Mouse (Mus musculus): ENCODE results near the gene Amotl1. TPM values are rescaled to one million over a fixed set of nuclear protein-coding genes. Genes with fewer than 3 reads are reported as not detected.

Amotl1 gene
- polyA plus RNA-seq, 1 experiment from 2014 or later, result 19.1 TPM

DNA sequence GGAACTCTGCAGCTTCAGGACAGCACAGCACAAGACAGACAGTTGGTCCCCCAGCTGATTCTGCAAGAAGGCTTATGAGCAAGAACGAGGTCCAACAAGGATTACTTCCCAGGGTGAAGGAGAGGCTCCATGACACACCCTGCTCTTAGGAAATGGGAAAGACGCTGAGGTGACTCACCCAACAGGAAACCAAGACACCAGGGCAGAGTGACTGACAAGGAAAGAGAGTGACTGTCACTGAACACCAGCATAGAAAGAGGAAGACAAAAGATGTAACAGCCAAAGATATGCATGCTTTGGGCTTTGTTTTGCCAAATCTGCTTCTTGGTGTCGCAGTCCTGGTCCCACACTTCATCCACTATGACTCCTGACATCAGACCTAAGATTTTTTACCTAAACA, 40.5 kb downstream of the Amotl1 start:
- DNase-seq (ENCODE audit: low spot score) (no peak), ATAC-seq (ENCODE audit: insufficient read depth, low FRiP score, low TSS enrichment) (no peak)
- no peaks in the 10 kb centered on the region; the same call in 1 of the 2 replicates for H3K36me3 ChIP-seq (ENCODE audit: control insufficient read depth, insufficient read depth, low read length)

DNA sequence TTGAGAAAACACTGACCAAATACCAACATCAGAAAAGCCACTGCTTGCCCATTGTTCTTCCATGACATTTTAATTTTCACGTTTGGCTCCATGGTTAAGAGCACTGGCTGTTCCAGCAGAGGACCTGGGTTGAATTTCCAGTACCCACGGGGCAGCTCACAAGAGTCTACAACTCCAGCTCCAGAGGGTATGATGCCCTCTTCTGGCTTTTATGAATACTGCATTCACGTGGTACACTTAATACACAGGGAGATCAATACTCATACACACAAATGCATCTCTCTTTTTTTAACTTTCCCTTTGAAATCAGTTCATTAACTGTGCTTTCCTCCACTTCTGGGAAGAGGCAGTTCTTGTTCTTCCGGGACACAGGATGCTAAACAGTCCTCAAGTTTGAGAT, 41.4 kb downstream of the Amotl1 start:
- H3K9me3 ChIP-seq (ENCODE audit: control insufficient read depth, low read length), result no peaks in the 10 kb centered on the region
- H3K27ac ChIP-seq (ENCODE audit: low read depth, low read length), result no peak overlapping the region
- 93% methylated on average over 4 of the region's 4 CpGs for WGBS
- ATAC-seq (ENCODE audit: insufficient read depth, low FRiP score, low TSS enrichment) (no peak), DNase-seq (ENCODE audit: low spot score) (no peak)
- no peaks in the 10 kb centered on the region; the same call in 1 of the 2 replicates for H3K36me3 ChIP-seq (ENCODE audit: control insufficient read depth, insufficient read depth, low read length)
- H3K27me3 ChIP-seq (ENCODE audit: control insufficient read depth, insufficient read depth, low read length), result no peaks in the 10 kb centered on the region
- H3K4me3 ChIP-seq (ENCODE audit: low read depth, low read length), result no peak overlapping the region
- H3K4me2 ChIP-seq (ENCODE audit: low read depth), result no peak overlapping the region
- no peaks in the 10 kb centered on the region; the same call in 1 of the 2 replicates for H3K4me1 ChIP-seq (ENCODE audit: control insufficient read depth, insufficient read depth, low read length)
- no peak overlapping the region for H3K9ac ChIP-seq (ENCODE audit: low read length)

More for the DNA sequence above, 40.5 kb downstream of the Amotl1 start:
- Histone ChIP-seq H3K4me2 (ENCODE audit: low read depth) (no peak overlapping the region), H3K27me3 (ENCODE audit: control insufficient read depth, insufficient read depth, low read length) (no peaks in the 10 kb centered on the region), H3K27ac (ENCODE audit: low read depth, low read length) (no peak overlapping the region), H3K9ac (ENCODE audit: low read length) (no peak overlapping the region), H3K4me3 (ENCODE audit: low read depth, low read length) (no peak overlapping the region), H3K4me1 (ENCODE audit: control insufficient read depth, insufficient read depth, low read length) (no peaks in the 10 kb centered on the region; the same call in 1 of the 2 replicates), H3K9me3 (ENCODE audit: control insufficient read depth, low read length) (no peaks in the 10 kb centered on the region)
- WGBS, result 87% methylated on average over 3 of the region's 3 CpGs

DNA sequence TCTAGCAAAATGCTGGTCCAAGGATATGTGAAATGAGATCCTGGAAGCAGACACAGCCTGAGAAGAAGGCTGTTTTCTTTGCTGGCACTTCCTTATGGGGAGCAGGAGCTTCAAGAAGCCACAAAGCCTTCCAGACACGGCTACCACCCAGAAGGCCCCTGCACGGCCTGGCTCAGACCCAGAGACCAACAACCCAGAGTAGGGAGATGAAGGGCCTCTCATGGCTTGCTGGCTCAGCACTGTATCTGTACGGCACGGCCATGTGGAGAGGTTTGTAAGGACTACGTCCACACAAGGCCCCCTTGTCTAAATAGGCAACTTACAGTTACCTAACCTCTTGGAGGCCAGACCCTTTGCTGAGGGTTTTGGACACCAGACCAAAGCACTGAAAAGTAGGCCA, 45.1 kb downstream of the Amotl1 start:
- no peak overlapping the region for H3K9ac ChIP-seq (ENCODE audit: low read length)
- 89% methylated on average over 5 of the region's 5 CpGs for WGBS
- no peak overlapping the region for H3K4me2 ChIP-seq (ENCODE audit: low read depth)
- no peaks in the 10 kb centered on the region for H3K4me1 ChIP-seq (ENCODE audit: control insufficient read depth, insufficient read depth, low read length)
- peaks cover 4% of the 10 kb centered on the region; the same call in 1 of the 2 replicates for H3K36me3 ChIP-seq (ENCODE audit: control insufficient read depth, insufficient read depth, low read length)
- H3K4me3 ChIP-seq (ENCODE audit: low read depth, low read length), result no peak overlapping the region
- DNase-seq (ENCODE audit: low spot score) (no peak), ATAC-seq (ENCODE audit: insufficient read depth, low FRiP score, low TSS enrichment) (no peak)
- no peaks in the 10 kb centered on the region for H3K27me3 ChIP-seq (ENCODE audit: control insufficient read depth, insufficient read depth, low read length)
- H3K27ac ChIP-seq (ENCODE audit: low read depth, low read length), result no peak overlapping the region
- H3K9me3 ChIP-seq (ENCODE audit: control insufficient read depth, low read length), result no peaks in the 10 kb centered on the region

DNA sequence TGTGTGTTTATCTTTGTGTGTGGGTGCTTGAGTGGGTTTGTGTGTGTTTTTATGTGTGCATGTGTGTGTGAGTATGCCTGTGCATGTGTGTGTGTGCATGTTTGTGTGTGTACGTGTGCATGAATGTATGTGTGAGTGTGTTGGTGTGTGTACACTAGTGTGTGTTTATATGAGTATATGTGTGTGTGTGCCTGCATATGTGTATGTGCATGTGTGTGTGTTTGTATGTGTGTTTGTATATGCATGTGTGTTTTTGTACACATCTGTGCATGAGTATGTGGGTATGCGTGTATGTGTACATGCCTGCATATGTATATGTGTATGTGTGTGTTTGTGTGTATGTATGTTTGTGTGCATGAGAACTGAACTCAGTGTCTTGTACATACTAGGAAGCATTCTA, 46.7 kb downstream of the Amotl1 start:
- Histone ChIP-seq H3K4me1 (ENCODE audit: control insufficient read depth, insufficient read depth, low read length) (no peaks in the 10 kb centered on the region), H3K9ac (ENCODE audit: low read length) (no peak overlapping the region), H3K4me2 (ENCODE audit: low read depth) (no peak overlapping the region), H3K27ac (ENCODE audit: low read depth, low read length) (no peak overlapping the region), H3K27me3 (ENCODE audit: control insufficient read depth, insufficient read depth, low read length) (no peaks in the 10 kb centered on the region), H3K36me3 (ENCODE audit: control insufficient read depth, insufficient read depth, low read length) (peaks cover 4% of the 10 kb centered on the region), H3K4me3 (ENCODE audit: low read depth, low read length) (no peak overlapping the region), H3K9me3 (ENCODE audit: control insufficient read depth, low read length) (no peaks in the 10 kb centered on the region)
- DNase-seq (ENCODE audit: low spot score), result no peak
- WGBS, result 94% methylated on average over 2 of the region's 2 CpGs
- ATAC-seq (ENCODE audit: insufficient read depth, low FRiP score, low TSS enrichment), result no peak

DNA sequence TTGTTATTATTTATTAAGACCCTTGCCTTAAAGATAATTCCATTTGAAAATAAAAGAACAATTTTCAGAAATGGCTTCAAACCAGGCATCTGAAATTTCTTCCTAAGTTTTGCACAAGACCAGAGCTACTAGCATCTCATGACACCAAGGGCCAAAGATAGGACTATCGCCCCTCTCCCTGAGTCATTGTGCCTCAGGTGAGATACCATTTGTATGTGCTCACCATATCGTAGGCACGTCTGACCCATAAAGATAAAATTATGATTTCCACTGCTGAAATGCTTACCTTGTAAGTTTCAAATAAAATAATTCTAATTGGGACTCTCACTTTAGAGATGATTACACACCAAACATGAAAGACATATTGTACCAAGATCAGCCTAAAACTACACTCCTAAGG, 47.4 kb downstream of the Amotl1 start:
- Histone ChIP-seq H3K4me2 (ENCODE audit: low read depth) (no peak overlapping the region), H3K27ac (ENCODE audit: low read depth, low read length) (no peak overlapping the region), H3K4me3 (ENCODE audit: low read depth, low read length) (no peak overlapping the region), H3K36me3 (ENCODE audit: control insufficient read depth, insufficient read depth, low read length) (peaks cover 9% of the 10 kb centered on the region), H3K27me3 (ENCODE audit: control insufficient read depth, insufficient read depth, low read length) (no peaks in the 10 kb centered on the region), H3K9me3 (ENCODE audit: control insufficient read depth, low read length) (no peaks in the 10 kb centered on the region), H3K9ac (ENCODE audit: low read length) (no peak overlapping the region), H3K4me1 (ENCODE audit: control insufficient read depth, insufficient read depth, low read length) (no peaks in the 10 kb centered on the region)
- no peak for DNase-seq (ENCODE audit: low spot score)
- ATAC-seq (ENCODE audit: insufficient read depth, low FRiP score, low TSS enrichment), result no peak
- 96% methylated on average over 3 of the region's 3 CpGs for WGBS

DNA sequence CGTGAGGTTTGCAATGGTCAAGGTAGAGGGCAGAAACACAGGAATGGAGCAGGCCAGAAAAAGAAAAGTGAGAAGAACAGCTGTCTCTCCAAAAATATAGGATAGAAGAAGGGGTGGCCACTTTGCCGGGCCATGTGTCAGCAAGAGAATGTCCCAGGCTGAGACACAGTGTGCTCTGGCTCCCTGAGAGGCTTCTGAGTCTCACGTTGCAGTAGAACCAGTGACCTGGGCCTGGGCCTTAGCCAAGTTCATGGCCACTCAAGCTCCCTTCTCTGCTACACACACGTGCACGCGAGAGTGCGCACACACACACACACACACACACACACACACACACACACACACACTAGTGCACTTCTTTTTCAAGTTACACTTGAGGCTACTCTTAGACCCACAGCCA, 48.0 kb downstream of the Amotl1 start:
- Histone ChIP-seq H3K27me3 (ENCODE audit: control insufficient read depth, insufficient read depth, low read length) (no peaks in the 10 kb centered on the region), H3K4me3 (ENCODE audit: low read depth, low read length) (no peak overlapping the region), H3K36me3 (ENCODE audit: control insufficient read depth, insufficient read depth, low read length) (peaks cover 11% of the 10 kb centered on the region), H3K4me1 (ENCODE audit: control insufficient read depth, insufficient read depth, low read length) (no peaks in the 10 kb centered on the region), H3K27ac (ENCODE audit: low read depth, low read length) (no peak overlapping the region), H3K9ac (ENCODE audit: low read length) (no peak overlapping the region), H3K9me3 (ENCODE audit: control insufficient read depth, low read length) (no peaks in the 10 kb centered on the region), H3K4me2 (ENCODE audit: low read depth) (no peak overlapping the region)
- WGBS, result 85% methylated on average over 7 of the region's 7 CpGs
- DNase-seq (ENCODE audit: low spot score) (no peak), ATAC-seq (ENCODE audit: insufficient read depth, low FRiP score, low TSS enrichment) (no peak)

DNA sequence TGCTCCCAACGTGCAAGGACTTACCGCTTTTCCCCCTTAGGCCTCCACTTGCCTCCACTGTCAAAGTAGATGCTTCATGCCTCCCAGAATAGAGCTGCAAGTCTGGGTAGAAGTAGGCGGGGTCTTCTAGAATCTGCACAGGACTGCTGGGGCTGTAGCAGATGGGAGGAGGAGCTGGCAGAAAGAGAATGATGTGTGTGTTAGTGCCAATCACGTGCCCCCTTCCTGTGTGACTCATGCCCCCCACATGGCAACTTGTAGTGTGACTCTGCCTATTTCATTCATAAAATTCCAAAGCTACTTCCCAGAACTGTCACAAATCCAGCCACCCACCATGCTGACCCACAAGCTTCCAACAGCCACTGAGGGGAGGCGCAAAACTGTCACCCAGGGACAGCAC, 48.4 kb downstream of the Amotl1 start:
- H3K27ac ChIP-seq (ENCODE audit: low read depth, low read length), result no peak overlapping the region
- H3K36me3 ChIP-seq (ENCODE audit: control insufficient read depth, insufficient read depth, low read length), result peaks cover 11% of the 10 kb centered on the region
- H3K27me3 ChIP-seq (ENCODE audit: control insufficient read depth, insufficient read depth, low read length), result no peaks in the 10 kb centered on the region
- no peak overlapping the region for H3K9ac ChIP-seq (ENCODE audit: low read length)
- H3K4me3 ChIP-seq (ENCODE audit: low read depth, low read length), result no peak overlapping the region
- H3K4me1 ChIP-seq (ENCODE audit: control insufficient read depth, insufficient read depth, low read length), result no peaks in the 10 kb centered on the region
- DNase-seq (ENCODE audit: low spot score) (no peak), ATAC-seq (ENCODE audit: insufficient read depth, low FRiP score, low TSS enrichment) (no peak)
- H3K9me3 ChIP-seq (ENCODE audit: control insufficient read depth, low read length), result no peaks in the 10 kb centered on the region
- no peak overlapping the region for H3K4me2 ChIP-seq (ENCODE audit: low read depth)
- 89% methylated on average over 5 of the region's 5 CpGs for WGBS

DNA sequence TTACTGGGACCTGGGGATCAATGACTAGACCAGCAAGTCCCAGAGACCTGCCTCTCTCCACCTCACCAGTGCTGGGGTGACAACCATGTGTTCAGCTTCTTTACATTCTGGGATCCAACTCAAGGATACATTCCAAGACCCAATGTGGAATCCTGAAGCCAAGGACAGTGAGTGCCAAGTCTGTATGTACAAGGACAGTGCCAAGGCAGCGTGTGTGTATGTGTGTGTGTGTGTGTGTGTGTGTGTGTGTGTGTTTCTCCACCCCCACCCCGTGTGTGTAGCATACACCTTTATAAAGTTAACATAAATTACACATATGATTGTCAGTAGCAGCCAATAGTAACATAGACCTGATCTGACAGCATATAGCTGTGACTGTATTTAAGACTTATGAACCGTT, 49.0 kb downstream of the Amotl1 start:
- ATAC-seq (ENCODE audit: insufficient read depth, low FRiP score, low TSS enrichment), result no peak
- whole genome bisulfite sequencing, result 86% methylated on average over 3 of the region's 3 CpGs
- peaks cover 11% of the 10 kb centered on the region for H3K36me3 ChIP-seq (ENCODE audit: control insufficient read depth, insufficient read depth, low read length)

DNA sequence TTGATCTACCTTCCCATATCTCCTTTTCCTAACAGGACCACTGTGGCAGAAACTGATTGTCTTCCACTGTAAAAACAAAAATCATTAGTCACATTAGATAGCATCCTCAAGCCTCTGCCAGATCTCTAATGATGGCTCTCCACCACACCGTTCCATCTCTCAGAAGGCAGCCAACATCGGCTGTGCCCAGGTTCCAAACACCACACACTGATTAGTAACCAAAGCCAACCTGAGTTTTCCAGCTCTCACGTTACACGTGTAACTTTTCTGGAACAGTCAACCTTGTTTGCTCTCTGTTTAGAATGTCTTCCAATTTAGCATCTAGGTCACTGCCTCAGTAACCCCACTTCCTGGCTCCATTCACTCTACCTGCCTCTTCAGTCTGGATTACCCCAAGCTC, 51.0 kb downstream of the Amotl1 start:
- no peak overlapping the region for H3K4me3 ChIP-seq (ENCODE audit: low read depth, low read length)

More for the DNA sequence above, 49.0 kb downstream of the Amotl1 start:
- Histone ChIP-seq H3K27ac (ENCODE audit: low read depth, low read length) (no peak overlapping the region), H3K4me2 (ENCODE audit: low read depth) (no peak overlapping the region), H3K9me3 (ENCODE audit: control insufficient read depth, low read length) (no peaks in the 10 kb centered on the region), H3K9ac (ENCODE audit: low read length) (no peak overlapping the region), H3K4me1 (ENCODE audit: control insufficient read depth, insufficient read depth, low read length) (no peaks in the 10 kb centered on the region), H3K27me3 (ENCODE audit: control insufficient read depth, insufficient read depth, low read length) (no peaks in the 10 kb centered on the region), H3K4me3 (ENCODE audit: low read depth, low read length) (no peak overlapping the region)
- DNase-seq (ENCODE audit: low spot score), result no peak

More for the DNA sequence above, 51.0 kb downstream of the Amotl1 start:
- Histone ChIP-seq H3K9ac (ENCODE audit: low read length) (no peak overlapping the region), H3K4me1 (ENCODE audit: control insufficient read depth, insufficient read depth, low read length) (no peaks in the 10 kb centered on the region), H3K4me2 (ENCODE audit: low read depth) (no peak overlapping the region), H3K36me3 (ENCODE audit: control insufficient read depth, insufficient read depth, low read length) (peaks cover 11% of the 10 kb centered on the region), H3K27ac (ENCODE audit: low read depth, low read length) (no peak overlapping the region), H3K27me3 (ENCODE audit: control insufficient read depth, insufficient read depth, low read length) (no peaks in the 10 kb centered on the region), H3K9me3 (ENCODE audit: control insufficient read depth, low read length) (no peaks in the 10 kb centered on the region)
- DNase-seq (ENCODE audit: low spot score) (no peak), ATAC-seq (ENCODE audit: insufficient read depth, low FRiP score, low TSS enrichment) (no peak)
- WGBS, result 90% methylated on average over 4 of the region's 4 CpGs

All from neural tube, embryonic 11.5 days (tissue).